ENCODE assay signal across 8 mouse cellular contexts in genomic region chr10:22149073-22149690, GRCm38 (mm10). TPM values are rescaled to one million over a fixed set of nuclear protein-coding genes. Genes with fewer than 3 reads are reported as not detected.
A peak's percentile ranks its signal among the peaks of the same experiment; 100 is the strongest.
DNase-seq lines count a peak whose midpoint lies in the region; ATAC-seq and TF ChIP-seq lines count a peak whose summit lies in the region.

E030030I06Rik (minus strand) TSS chr10:22149270.

- H3K4me3 ChIP-seq in kidney, postnatal 0 days (replicated peaks; ENCODE audit: low read depth, low read length) = peak within 1 kb of the TSS; percentile 78
- peak within 1 kb of the TSS; percentile 92 for H3K4me3 ChIP-seq in myocyte

- peak; percentile 22 to 38 for DNase-seq in cerebellum, postnatal 14 days
- DNase-seq in cerebellum, adult 9-10 months = no peak
- peak; percentile 30 for DNase-seq in urinary bladder, adult 2 months (ENCODE audit: low spot score)
- DNase-seq in urinary bladder, postnatal 14 days (ENCODE audit: low spot score) = no peak
- DNase-seq in kidney, postnatal 0 days (ENCODE audit: low spot score) = peak; percentile 18
- DNase-seq in left cerebral cortex, adult 9 months (ENCODE audit: low spot score in 2 of 2) = no peak

- no peak for TF ChIP-seq POLR2A in myocyte (IDR thresholded peaks at IDR 0.05; ENCODE audit: insufficient read length, low read depth)

- peaks cover 6% of the 10 kb centered on the region; the same call in 1 of the 2 replicates for H3K4me1 ChIP-seq in kidney, postnatal 0 days (replicated peaks; ENCODE audit: insufficient read depth, low read length)

- peak within 1 kb of the TSS; percentile 97 for H3K4me2 ChIP-seq in kidney, postnatal 0 days (ENCODE audit: low read length)
- H3K4me2 ChIP-seq in myocyte (ENCODE audit: low read depth) = peak within 1 kb of the TSS; percentile 88

- no peak for TF ChIP-seq CTCF in kidney, postnatal 0 days (IDR thresholded peaks at IDR 0.05; ENCODE audit: low read depth)

- WGBS in kidney, postnatal 0 days = under 1% methylated on average over 37 of the region's 37 CpGs

- peak within 1 kb of the TSS; percentile 79 for H3K9ac ChIP-seq in kidney, postnatal 0 days (ENCODE audit: low read depth, low read length)

- ATAC-seq in granulocyte monocyte progenitor cell, adult 5-6 weeks (replicated peaks; ENCODE audit: poor library complexity, severe bottlenecking) = 0 out of 2 replicates have a peak, but pooled peaks have one; percentile 10
- ATAC-seq in kidney, postnatal 0 days (replicated peaks; ENCODE audit: low FRiP score, low read depth) = peak; percentile 26; the same call in 1 of the 2 replicates

- H3K79me2 ChIP-seq in myocyte (ENCODE audit: control insufficient read depth, insufficient read depth) = peaks cover 6% of the 10 kb centered on the region

- peak within 1 kb of the TSS; percentile 47; the same call in 1 of the 2 replicates for H3K27ac ChIP-seq in kidney, postnatal 0 days

- no peaks in the 10 kb centered on the region for H3K9me3 ChIP-seq in kidney, postnatal 0 days (replicated peaks; ENCODE audit: low read length)

- H3K36me3 ChIP-seq in kidney, postnatal 0 days (ENCODE audit: insufficient read depth, low read length) = no peaks in the 10 kb centered on the region
- no peaks in the 10 kb centered on the region for H3K36me3 ChIP-seq in myocyte (ENCODE audit: control insufficient read depth, insufficient read depth)

- peak within 1 kb of the TSS; percentile 6 for H3ac ChIP-seq in myocyte (ENCODE audit: control insufficient read depth, insufficient read length)

- peaks cover 7% of the 10 kb centered on the region for H3K27me3 ChIP-seq in kidney, postnatal 0 days (ENCODE audit: insufficient read depth, low read length)
- peaks cover 26% of the 10 kb centered on the region for H3K27me3 ChIP-seq in myocyte (ENCODE audit: control insufficient read depth, insufficient read depth, insufficient read length)

TF ChIP-seq in myocyte, 11 proteins besides CTCF, POLR2A, EP300 and RAD21:
- TF ChIP-seq REST (IDR thresholded peaks at IDR 0.05; ENCODE audit: insufficient read depth, insufficient read length) (no peak), SRF (IDR thresholded peaks at IDR 0.05; ENCODE audit: control insufficient read depth, insufficient read length, low read depth) (no peak), MAX (IDR thresholded peaks at IDR 0.05; ENCODE audit: low read depth) (no peak), TCF3 (IDR thresholded peaks at IDR 0.05; ENCODE audit: insufficient read length, low read depth) (no peak), MYOG (IDR thresholded peaks at IDR 0.05; ENCODE audit: control insufficient read depth in 1 of 3, insufficient read depth in 1 of 3, insufficient read length in 2 of 3, low read depth in 2 of 3) (no peak), MYOD1 (IDR thresholded peaks at IDR 0.05; ENCODE audit: control insufficient read depth in 1 of 3, insufficient read length in 2 of 3, low read depth in 2 of 3) (no peak), E2F4 (IDR thresholded peaks at IDR 0.05; ENCODE audit: insufficient read depth) (no peak), POLR2AphosphoS2 (IDR thresholded peaks at IDR 0.05; ENCODE audit: insufficient read length, low read depth) (no peak), TCF12 (IDR thresholded peaks at IDR 0.05; ENCODE audit: insufficient read depth, poor library complexity, severe bottlenecking) (no peak), CEBPB (IDR thresholded peaks at IDR 0.05; ENCODE audit: insufficient read depth, poor library complexity, severe bottlenecking) (no peak)
TF ChIP-seq in myocyte: peak in this region for 0.

RNA-seq across cellular contexts. Expression of gene E030030I06Rik, which starts in this region (rescaled TPM):
- 7.0 and 10.3 TPM in 2 replicates for polyA plus RNA-seq in urinary bladder, adult 2 months (2012; rRNA removed)
- 3.1 and 16.4 TPM in 2 replicates for total RNA-seq in granulocyte monocyte progenitor cell, adult 5-6 weeks (2014; fragmentation: Nextera tagmentation)
- total RNA-seq in granulocyte monocyte progenitor cell, adult 5-6 weeks (2017) = 2.9 and 3.1 TPM in 2 replicates
- 37.1 and 37.8 TPM in 2 replicates for polyA plus RNA-seq in kidney, postnatal 0 days (2015; fragmentation: Nextera tagmentation; extraction: Ambion mirVana)
- 5.8 TPM for polyA plus RNA-seq in myocyte (2012; fragmentation: generic; extraction: Trizol)

Comparison
In these comparisons a context has a peak if more than half of its experiments do, and no peak if none do; other contexts are left out.
1. DNase-seq: peak in cerebellum, postnatal 14 days (2 of 2), urinary bladder, adult 2 months (single experiment) and kidney, postnatal 0 days (single experiment); none in cerebellum, adult 9-10 months (single experiment), urinary bladder, postnatal 14 days (single experiment) and left cerebral cortex, adult 9 months (0 of 2).